Mouse (Mus musculus) liver, postnatal 0 days (tissue): Measurements from ENCODE around the gene Foxn3.

Experiments used
- CTCF ChIP-seq: sonication (generic); IDR thresholded peaks from 2 replicates; pipeline ENCODE4 v1.5.1; 2016; ENCODE audit warnings: antibody characterized with exemption, low read depth
- EP300 ChIP-seq: IDR thresholded peaks from 2 replicates; pipeline ENCODE4 v1.6.1; 2016; ENCODE audit warnings: antibody characterized with exemption, low read depth, mild to moderate bottlenecking

GRCm38 (mm10) chr12:99330822-99331285 lies 232.5 kb downstream of the Foxn3 start:
- TF ChIP-seq CTCF (no peak), EP300 (no peak)
